Mouse (Mus musculus) olfactory bulb, adult 2 months (tissue): Measurements from ENCODE around the gene Il25.

Experiments
- CTCF ChIP-seq: fragments of 200-500 bp; IDR thresholded peaks from 2 replicates; pipeline ENCODE4 v1.5.1; 2012; ENCODE audit warnings: low read depth, mild to moderate bottlenecking, low read length, moderate library complexity; ENCODE audit not compliant: insufficient read depth
- POLR2A ChIP-seq: fragments of 200-500 bp; IDR thresholded peaks from 2 replicates; pipeline ENCODE4 v1.6.1; 2012; ENCODE audit warnings: mild to moderate bottlenecking, low read depth, low read length, moderate library complexity; ENCODE audit not compliant: insufficient read depth

DNA sequence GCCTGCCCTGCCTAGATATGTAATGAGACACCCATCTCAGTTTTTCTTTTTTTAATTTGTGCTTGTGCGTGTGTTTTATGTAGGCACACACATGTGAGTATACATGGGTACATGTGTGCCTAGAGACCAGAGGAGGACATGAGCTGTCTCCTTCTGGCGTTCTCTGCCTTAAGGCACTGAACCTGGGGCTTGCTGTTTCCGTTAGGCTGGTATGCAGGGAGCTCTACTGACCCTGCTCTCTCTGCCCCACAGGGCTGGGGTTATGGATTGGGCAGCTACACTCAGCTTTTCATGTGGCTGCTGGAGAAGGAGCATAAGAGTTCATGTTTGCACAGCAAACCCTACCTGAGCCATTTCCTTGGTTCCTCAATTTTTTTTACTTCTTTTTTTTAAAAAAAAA is 22.0 kb downstream of the Il25 start:
- no peak for TF ChIP-seq CTCF
- TF ChIP-seq POLR2A = no peak
